Mouse (Mus musculus) embryonic fibroblast, embryonic 13.5 days (primary cell): ENCODE data around the gene Ncoa6.

Source experiments
- CTCF ChIP-seq: IDR thresholded peaks from 2 replicates; pipeline ENCODE4 v1.5.1; 2011; ENCODE audit warnings: mild to moderate bottlenecking, control low read depth, low read length, moderate library complexity, borderline replicate concordance; ENCODE audit not compliant: insufficient read depth
- POLR2A ChIP-seq: IDR thresholded peaks from 2 replicates; pipeline ENCODE4 v1.6.1; 2011; ENCODE audit warnings: low read depth, mild to moderate bottlenecking, control low read depth, low read length, moderate library complexity

- TF ChIP-seq POLR2A (no peak), CTCF (no peak)
Measured at GRCm38 (mm10) chr2:155367635-155368284, 105.9 kb downstream of the Ncoa6 start.
